Mouse (Mus musculus) right cerebral cortex, postnatal 10 days (tissue): ENCODE results near the gene Zfp46.
A peak's percentile ranks its signal among the peaks of the same experiment; 100 is the strongest.

Experiments used
- DNase-seq, 2 experiments: peaks; one replicate each; pipeline ENCODE4 v3.0.0; 2021; ENCODE audit warnings: low spot score in 2 of 2

Gene Zfp46

DNA sequence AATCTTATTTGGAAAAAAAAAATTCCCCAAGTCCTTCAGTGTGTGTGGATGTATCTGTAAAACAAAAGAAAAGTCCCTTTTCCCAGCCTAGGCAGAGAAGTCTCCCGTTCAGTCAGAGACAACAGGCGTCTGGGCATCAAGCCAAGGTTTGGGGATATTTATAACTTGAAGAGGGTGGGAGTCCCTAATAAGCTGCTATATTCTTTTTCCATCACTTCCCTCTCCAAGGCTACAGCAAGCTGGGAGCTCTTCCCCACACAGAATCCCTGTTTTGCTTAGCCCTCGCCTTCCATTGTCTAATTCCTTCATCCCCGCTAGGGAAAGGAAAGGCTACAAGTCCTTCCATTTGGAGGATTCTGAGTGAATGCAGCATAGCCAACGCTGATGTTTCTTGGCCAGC, at the start of gene Zfp46:
Gene Zfp46, plus strand, starts transcription at position 229 of the 400 bp plus-strand sequence.
- DNase-seq, result peak; percentile 95

DNA sequence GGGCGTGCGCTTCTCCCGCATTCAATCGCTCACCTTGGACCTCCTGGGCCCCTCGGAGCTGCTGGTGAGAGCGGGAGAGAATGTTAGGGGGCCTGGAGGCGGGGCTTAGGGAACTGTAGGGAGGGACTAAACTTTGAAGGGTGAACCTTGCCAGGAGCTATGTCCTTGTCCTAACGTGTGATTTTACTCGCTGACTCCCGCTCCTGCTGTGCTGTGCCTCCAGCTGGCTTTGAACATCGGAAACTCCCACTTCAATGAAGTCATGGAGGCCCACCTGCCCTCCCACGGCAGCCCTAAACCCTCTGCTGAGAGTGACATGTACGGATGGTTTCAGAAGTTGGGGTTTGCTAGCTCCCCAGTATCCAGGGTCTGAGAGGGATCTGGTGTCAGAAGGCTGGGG, 45.8 kb upstream of the Zfp46 start:
- no peak for DNase-seq

DNA sequence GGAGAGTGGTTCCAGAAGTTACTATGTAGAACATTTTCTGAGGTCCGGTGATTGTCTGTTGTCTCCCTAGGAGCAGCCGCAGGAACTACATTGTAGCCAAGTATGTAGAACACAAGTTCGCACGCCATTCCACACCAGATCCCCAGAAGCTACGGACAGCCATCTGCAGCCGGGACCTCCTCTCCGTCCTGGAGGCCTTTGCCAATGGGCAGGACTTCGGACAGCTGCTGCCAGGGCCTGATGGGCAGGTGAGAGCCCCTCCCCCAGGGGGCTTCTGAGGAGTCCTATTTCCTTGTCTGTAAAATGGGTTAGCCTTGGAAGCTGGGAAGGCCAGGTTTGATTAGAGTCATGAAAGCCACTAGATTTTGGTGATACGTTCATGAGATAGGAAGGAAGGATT, 45.4 kb upstream of the Zfp46 start:
- DNase-seq, result no peak

GRCm38 (mm10) chr4:136239622-136240021, 44.9 kb upstream of the Zfp46 start:
- peak; percentile 85 to 90 for DNase-seq

DNA sequence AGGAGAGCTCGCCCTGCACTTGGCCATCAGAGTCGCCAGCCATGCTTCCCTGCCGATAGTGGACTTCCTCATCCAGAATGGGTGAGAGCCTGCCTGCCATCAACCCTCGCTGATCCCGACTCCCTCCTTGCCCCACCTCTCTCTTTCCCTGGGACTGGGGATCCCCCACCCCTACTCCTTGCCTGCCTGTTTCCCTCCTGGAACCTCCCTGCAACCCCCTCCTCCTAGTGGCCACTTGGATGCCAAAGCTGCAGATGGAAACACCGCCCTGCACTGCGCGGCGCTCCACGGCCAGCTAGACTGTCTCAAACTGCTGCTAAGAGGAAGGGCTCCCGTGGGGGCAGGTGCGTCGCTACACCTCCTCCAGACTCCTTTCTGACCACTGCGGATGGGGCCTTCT, 44.4 kb upstream of the Zfp46 start:
- no peak for DNase-seq

GRCm38 (mm10) chr4:136240955-136241354, 43.5 kb upstream of the Zfp46 start:
- DNase-seq, result no peak

DNA sequence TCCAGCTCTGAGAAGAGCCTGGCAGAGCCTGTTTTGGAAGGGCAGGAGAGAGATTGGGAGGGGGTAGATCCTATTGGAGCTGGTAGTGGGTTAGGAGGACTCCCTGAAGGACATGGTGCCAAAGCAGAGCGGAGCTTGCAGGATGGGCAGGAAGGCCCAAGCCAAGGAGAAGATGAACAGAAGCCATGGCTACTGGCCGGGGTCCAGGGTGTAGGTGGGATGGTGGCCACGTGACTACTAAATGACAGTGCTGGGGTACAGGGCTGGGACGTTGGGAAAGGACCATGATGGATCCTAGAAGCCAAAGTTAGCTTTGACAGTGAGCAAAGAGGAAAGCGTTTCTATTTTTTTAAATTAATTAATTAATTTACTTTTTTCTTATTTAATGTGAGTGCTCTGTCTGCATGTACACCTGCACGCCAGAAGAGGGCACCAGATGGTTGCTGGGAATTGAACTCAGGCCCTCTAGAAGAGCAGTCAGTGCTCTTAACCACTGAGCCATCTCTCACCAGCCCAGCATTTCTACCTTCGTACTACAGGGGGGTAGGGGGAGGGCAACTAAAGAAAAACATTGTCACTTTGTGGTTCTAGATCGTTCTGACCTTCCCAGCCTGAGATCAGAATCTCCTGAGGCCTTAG, 42.3 kb upstream of the Zfp46 start:
- peak in 1 of 2 experiments; percentile 46 for DNase-seq

- DNase-seq, result no peak
Measured at GRCm38 (mm10) chr4:136242728-136243127, 41.8 kb upstream of the Zfp46 start.

- no peak for DNase-seq
Measured at GRCm38 (mm10) chr4:136244208-136244607, 40.3 kb upstream of the Zfp46 start.

DNA sequence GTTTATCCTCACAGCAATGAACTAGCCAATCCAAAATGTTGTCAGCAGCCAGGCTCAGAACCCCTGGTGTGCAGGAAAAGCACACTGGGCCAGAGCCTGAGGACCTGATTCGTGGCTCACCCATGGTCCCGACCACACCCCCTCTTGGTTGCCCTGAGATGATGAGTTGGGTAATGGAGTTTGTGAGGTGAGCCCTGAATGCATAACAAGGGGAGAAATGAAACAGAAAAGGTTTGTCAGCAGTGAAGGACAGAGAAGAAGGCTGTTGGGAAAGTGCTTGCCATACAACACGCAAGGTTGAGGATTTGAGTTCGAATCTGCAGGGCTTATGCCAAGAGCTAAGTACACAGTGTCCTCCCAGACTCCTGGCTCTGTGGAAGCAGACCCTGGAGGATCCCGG, 38.8 kb upstream of the Zfp46 start:
- no peak for DNase-seq

GRCm38 (mm10) chr4:136246568-136246969, 37.9 kb upstream of the Zfp46 start:
- DNase-seq, result no peak

DNA sequence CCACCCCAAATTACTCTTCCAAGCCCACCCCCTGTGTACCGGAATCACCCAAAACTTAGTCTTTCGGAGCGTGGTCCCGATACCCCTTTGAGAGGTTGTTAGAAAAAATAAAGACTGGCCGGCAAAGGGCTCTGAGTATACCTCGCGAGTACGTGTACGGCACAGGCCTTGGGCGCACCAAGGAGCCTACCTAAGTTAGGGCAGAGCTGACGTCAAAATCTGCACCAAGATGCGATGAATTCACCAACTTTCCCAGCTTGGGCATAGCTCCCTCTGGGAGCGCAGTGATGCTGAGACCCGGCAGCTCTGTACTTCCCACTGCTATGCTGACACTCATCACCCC, 37.1 kb upstream of the Zfp46 start:
- no peak for DNase-seq

- no peak for DNase-seq
Measured at GRCm38 (mm10) chr4:136247729-136248463, 36.6 kb upstream of the Zfp46 start, which contains the start of gene Tcea3. Gene Tcea3, plus strand, starts transcription at chr4:136247729.

- DNase-seq, result no peak
Measured at GRCm38 (mm10) chr4:136248464-136249331, 35.8 kb upstream of the Zfp46 start.

- no peak for DNase-seq
Measured at GRCm38 (mm10) chr4:136249332-136249647, 35.2 kb upstream of the Zfp46 start.

DNA sequence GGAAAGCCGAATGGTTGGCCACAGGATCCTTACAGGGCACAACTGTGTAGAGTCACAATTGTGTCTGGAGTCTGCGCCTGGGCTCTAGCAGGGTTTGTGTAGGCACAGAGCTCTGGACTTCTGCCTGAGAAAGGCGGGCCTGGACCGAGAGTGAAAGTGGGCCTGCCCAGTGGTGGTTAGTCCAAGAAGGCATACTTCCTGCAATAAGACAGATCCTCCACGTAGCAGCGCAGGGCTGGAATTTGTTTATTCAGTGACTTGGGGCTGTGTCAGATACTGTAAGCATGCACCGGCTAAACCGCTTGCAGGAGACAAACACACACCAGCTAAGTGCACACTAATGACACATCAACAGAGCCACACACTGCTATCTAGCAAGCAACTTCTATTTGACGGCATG, 34.7 kb upstream of the Zfp46 start:
- DNase-seq, result no peak

- no peak for DNase-seq
Measured at GRCm38 (mm10) chr4:136255919-136256318, 28.6 kb upstream of the Zfp46 start.

- no peak for DNase-seq
Measured at GRCm38 (mm10) chr4:136256696-136257095, 27.8 kb upstream of the Zfp46 start.

GRCm38 (mm10) chr4:136259916-136260315, 24.6 kb upstream of the Zfp46 start:
- no peak for DNase-seq

GRCm38 (mm10) chr4:136260491-136261180, 23.8 kb upstream of the Zfp46 start:
- peak; percentile 77 to 85 for DNase-seq

- DNase-seq, result no peak
Measured at GRCm38 (mm10) chr4:136261912-136262311, 22.6 kb upstream of the Zfp46 start.

DNA sequence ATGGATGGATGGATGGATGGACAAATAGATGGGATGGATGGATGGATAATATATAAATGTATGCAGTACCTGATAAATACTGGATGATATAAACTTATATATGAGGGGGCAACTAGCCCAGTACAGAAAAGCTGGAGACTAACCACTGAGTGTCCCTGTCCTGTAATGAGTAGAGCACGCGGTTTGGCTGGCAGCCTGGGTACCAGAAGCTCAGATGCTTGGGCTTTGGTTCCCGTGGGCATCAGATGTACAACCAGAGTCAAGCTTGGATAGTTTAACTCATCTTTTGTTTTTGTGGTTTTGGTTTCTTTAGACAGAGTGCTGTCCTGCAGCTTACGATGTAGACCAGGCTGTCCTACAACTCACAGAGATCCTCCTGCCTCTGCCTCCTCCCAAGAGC, 20.9 kb upstream of the Zfp46 start:
- DNase-seq, result no peak
